Mouse (Mus musculus): ENCODE measurements around the gene Rps6ka1. TPM values are rescaled to one million over a fixed set of nuclear protein-coding genes. Genes with fewer than 3 reads are reported as not detected.
"Not testable (repeated sequence)": the region's sequence is repeated elsewhere in the genome, so short reads cannot be mapped to it uniquely, and the experiment has no call there.

The Rps6ka1 gene
- polyA plus RNA-seq (2014; fragmentation: Nextera tagmentation; extraction: Ambion mirVana): 22.4 and 24.1 TPM in 2 replicates

DNA sequence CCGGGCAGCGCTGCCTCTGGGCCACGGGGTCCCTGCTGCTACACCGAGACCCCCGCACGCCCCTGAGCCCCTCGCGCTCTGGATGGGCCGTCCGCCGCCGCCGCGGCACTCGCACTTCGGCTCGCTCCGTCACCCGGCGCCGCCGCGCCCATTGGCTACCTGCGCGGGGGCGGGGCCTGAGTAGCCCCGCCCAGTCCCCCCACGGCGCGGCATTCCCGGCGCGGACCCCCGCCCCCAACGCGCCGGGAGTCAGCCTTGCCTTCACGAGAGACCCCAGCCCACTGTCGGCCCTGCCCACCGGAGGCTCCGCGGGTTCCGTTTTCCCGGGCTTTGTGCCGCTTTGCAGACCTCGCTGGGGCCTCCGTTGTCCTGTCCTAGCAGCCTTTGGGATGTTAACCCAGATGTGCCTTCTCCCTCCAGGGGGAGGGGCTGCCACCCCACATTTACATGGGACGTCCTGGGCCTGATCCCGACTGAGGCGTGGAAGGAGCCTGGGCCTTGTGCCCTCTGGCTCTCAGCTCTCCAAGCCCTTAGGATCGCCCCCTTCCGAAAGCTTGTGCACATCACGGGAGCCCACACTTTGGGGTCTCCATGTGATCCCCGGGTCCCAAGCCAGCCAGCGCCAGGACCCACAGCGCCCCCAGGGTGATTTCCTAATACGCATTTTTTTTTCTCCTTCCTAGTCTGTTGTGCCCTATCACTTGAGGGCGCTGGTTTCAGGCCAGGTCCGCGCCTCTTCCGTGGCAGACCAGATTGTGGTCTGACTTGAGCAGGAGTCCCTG, at the start of gene Rps6ka1:
TSS of gene Rps6ka1 (minus strand) at position 126 of the 782 bp plus-strand sequence.
- peak within 1 kb of the TSS; percentile 83 for H3K4me2 ChIP-seq (ENCODE audit: low read depth, low read length)
- peak; percentile 92 for ATAC-seq (ENCODE audit: low read depth)
- peak within 1 kb of the TSS; percentile 85 for H3K9ac ChIP-seq (replicated peaks; ENCODE audit: low read depth, low read length)

DNA sequence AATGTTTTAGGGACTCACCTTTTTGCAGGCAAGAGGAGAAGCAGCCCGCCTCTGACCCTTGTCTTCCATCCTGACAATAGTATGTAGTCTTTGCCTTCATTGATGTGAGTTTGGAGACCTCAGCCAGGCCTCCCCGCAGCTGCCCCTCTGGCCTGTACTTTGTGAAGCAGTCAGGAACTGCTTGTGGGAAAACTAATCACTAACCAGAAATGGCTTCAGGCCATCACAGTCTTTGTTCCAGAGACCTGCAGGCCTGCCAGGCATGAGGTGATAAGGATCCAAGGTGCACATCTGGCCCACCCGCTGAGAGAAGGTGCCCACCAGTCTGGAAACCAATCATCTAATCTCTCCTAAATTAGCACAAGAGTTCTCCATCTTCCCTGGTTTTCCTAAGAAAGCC, 44.2 kb upstream of the Rps6ka1 start:
- Histone ChIP-seq H3K27me3 (ENCODE audit: control insufficient read depth, insufficient read depth, low read length) (no peaks in the 10 kb centered on the region), H3K4me3 (ENCODE audit: low read depth, low read length) (no peak overlapping the region), H3K9me3 (ENCODE audit: control insufficient read depth, low read length) (no peaks in the 10 kb centered on the region), H3K4me2 (ENCODE audit: low read depth, low read length) (no peak overlapping the region), H3K4me1 (ENCODE audit: control insufficient read depth, insufficient read depth, low read length) (no peaks in the 10 kb centered on the region), H3K36me3 (ENCODE audit: control insufficient read depth, insufficient read depth, low read length) (no peaks in the 10 kb centered on the region), H3K9ac (replicated peaks; ENCODE audit: low read depth, low read length) (no peak overlapping the region), H3K27ac (ENCODE audit: low read depth, low read length) (no peak overlapping the region)
- no peak for ATAC-seq (ENCODE audit: low read depth)
- whole genome bisulfite sequencing: 93% methylated on average over 3 of the region's 3 CpGs

More for the DNA sequence above, at the start of gene Rps6ka1:
- Histone ChIP-seq H3K27ac (ENCODE audit: low read depth, low read length) (peak within 1 kb of the TSS; percentile 79), H3K36me3 (ENCODE audit: control insufficient read depth, insufficient read depth, low read length) (no peaks in the 10 kb centered on the region), H3K4me1 (ENCODE audit: control insufficient read depth, insufficient read depth, low read length) (peaks cover 12% of the 10 kb centered on the region), H3K9me3 (ENCODE audit: control insufficient read depth, low read length) (no peaks in the 10 kb centered on the region), H3K4me3 (ENCODE audit: low read depth, low read length) (peak within 1 kb of the TSS; percentile 80), H3K27me3 (ENCODE audit: control insufficient read depth, insufficient read depth, low read length) (peaks cover 5% of the 10 kb centered on the region; the same call in 1 of the 2 replicates)
- WGBS: under 1% methylated on average over 57 of the region's 61 CpGs

DNA sequence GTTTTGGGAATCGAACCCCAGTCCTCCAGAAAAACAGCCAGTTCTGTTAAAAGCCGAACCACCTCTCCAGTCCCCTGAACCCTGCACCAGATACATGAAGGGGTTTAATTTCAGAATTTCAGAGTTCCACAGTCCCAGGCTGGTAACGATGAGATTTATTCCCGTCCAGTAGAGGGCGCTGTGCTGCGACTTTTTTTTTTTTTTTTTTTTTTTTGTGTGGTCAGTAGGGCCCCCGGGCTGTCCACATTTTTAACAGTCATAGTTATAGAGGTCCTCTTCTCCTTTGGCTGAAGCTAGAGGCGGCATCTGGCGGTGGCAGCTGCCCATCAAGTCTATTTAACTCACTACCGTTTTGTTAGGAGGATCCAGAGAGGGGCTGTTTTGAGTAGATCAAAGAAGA, 43.8 kb upstream of the Rps6ka1 start:
- Histone ChIP-seq H3K4me2 (ENCODE audit: low read depth, low read length) (no peak overlapping the region), H3K9me3 (ENCODE audit: control insufficient read depth, low read length) (no peaks in the 10 kb centered on the region), H3K4me3 (ENCODE audit: low read depth, low read length) (no peak overlapping the region), H3K27me3 (ENCODE audit: control insufficient read depth, insufficient read depth, low read length) (no peaks in the 10 kb centered on the region), H3K27ac (ENCODE audit: low read depth, low read length) (no peak overlapping the region), H3K36me3 (ENCODE audit: control insufficient read depth, insufficient read depth, low read length) (no peaks in the 10 kb centered on the region), H3K4me1 (ENCODE audit: control insufficient read depth, insufficient read depth, low read length) (no peaks in the 10 kb centered on the region), H3K9ac (replicated peaks; ENCODE audit: low read depth, low read length) (no peak overlapping the region)
- WGBS: 12% methylated on average over 10 of the region's 10 CpGs
- no peak for ATAC-seq (ENCODE audit: low read depth)

DNA sequence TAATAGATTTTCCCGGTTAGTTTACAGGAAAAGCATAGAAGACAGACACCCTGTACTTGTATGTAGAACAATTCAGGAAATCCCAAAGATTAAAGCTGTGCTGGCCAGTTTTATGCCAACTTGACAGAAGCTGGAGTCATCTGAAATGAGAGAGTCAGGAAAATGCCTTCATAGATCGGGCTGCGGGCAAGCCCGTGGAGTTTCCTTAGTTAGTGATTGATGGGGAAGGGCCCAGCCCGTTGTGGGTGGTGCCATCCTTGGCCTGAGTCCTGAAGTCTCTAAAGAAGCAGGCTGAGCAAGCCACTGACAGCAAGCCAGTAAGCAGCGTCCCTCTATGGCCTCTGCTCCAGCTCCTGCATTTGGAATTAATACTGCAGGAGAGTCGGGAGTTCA, 41.7 kb upstream of the Rps6ka1 start:
- 31% methylated on average over 7 of the region's 7 CpGs for WGBS
- Histone ChIP-seq H3K9me3 (ENCODE audit: control insufficient read depth, low read length) (no peaks in the 10 kb centered on the region), H3K27me3 (ENCODE audit: control insufficient read depth, insufficient read depth, low read length) (no peaks in the 10 kb centered on the region), H3K27ac (ENCODE audit: low read depth, low read length) (no peak overlapping the region), H3K4me3 (ENCODE audit: low read depth, low read length) (no peak overlapping the region), H3K4me1 (ENCODE audit: control insufficient read depth, insufficient read depth, low read length) (no peaks in the 10 kb centered on the region), H3K4me2 (ENCODE audit: low read depth, low read length) (no peak overlapping the region), H3K36me3 (ENCODE audit: control insufficient read depth, insufficient read depth, low read length) (no peaks in the 10 kb centered on the region), H3K9ac (replicated peaks; ENCODE audit: low read depth, low read length) (no peak overlapping the region)
- no peak for ATAC-seq (ENCODE audit: low read depth)

DNA sequence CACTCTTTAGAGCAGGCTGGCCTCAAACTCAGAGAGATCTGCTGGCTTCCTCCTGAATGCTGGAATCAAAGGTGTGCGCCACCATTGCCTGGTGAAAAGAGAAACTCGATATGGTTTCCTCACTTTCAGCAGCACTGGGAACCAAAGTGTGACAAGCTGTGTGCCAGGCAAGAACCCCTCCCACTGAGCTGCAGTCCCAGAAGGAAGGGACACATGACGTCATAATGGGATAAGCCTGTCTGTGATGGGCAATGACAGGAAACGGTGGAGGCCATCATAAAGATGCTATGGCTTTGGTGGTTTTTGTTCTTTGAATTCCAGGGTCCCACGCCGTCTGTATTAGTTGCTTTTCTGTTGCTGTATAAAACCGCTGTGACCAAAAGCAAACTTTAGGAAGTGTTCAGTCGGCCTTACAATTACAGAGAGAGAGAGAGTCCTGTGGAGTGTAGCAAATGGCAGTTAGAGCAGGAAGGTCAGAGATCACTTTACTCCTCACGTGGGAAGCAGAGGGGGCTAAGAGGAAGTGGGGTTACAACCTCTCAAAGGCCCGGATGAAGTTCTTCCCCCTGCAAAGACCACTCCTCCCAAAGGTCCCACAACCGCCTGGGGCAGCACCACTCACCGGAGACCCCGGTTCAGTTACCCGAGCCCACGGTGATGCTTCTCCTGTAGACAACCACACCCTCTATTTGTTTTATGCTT, 41.1 kb upstream of the Rps6ka1 start:
- Histone ChIP-seq H3K4me2 (ENCODE audit: low read depth, low read length) (no peak overlapping the region), H3K27ac (ENCODE audit: low read depth, low read length) (no peak overlapping the region), H3K4me1 (ENCODE audit: control insufficient read depth, insufficient read depth, low read length) (no peaks in the 10 kb centered on the region), H3K4me3 (ENCODE audit: low read depth, low read length) (no peak overlapping the region), H3K9me3 (ENCODE audit: control insufficient read depth, low read length) (no peaks in the 10 kb centered on the region), H3K9ac (replicated peaks; ENCODE audit: low read depth, low read length) (no peak overlapping the region), H3K27me3 (ENCODE audit: control insufficient read depth, insufficient read depth, low read length) (no peaks in the 10 kb centered on the region), H3K36me3 (ENCODE audit: control insufficient read depth, insufficient read depth, low read length) (no peaks in the 10 kb centered on the region)
- 60% methylated on average over 15 of the region's 15 CpGs for WGBS
- ATAC-seq (ENCODE audit: low read depth): no peak

DNA sequence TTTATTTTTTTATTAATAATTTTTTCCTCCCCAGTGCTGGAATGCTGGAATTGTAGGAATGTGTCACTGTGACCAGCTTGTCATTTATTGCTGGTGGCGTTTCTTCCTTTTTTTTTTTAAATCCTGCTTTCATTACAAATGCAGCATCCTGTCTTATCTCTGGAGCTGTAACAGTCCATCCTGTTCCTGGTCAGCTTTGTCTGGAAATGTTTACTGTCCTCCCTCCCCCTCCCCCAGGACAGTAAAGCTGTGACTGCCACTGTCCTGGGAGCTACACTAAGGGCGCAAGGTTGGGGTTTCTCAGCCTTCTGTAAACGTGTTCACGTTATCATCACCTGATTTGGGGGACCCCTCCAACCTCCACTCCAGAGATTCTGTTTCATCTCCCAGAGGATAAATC, 37.6 kb upstream of the Rps6ka1 start:
- Histone ChIP-seq H3K36me3 (ENCODE audit: control insufficient read depth, insufficient read depth, low read length) (no peaks in the 10 kb centered on the region), H3K27me3 (ENCODE audit: control insufficient read depth, insufficient read depth, low read length) (no peaks in the 10 kb centered on the region), H3K9me3 (ENCODE audit: control insufficient read depth, low read length) (no peaks in the 10 kb centered on the region), H3K4me1 (ENCODE audit: control insufficient read depth, insufficient read depth, low read length) (no peaks in the 10 kb centered on the region), H3K4me3 (ENCODE audit: low read depth, low read length) (no peak overlapping the region), H3K9ac (replicated peaks; ENCODE audit: low read depth, low read length) (no peak overlapping the region), H3K27ac (ENCODE audit: low read depth, low read length) (no peak overlapping the region), H3K4me2 (ENCODE audit: low read depth, low read length) (no peak overlapping the region)
- 74% methylated on average over 4 of the region's 4 CpGs for WGBS
- no peak for ATAC-seq (ENCODE audit: low read depth)

DNA sequence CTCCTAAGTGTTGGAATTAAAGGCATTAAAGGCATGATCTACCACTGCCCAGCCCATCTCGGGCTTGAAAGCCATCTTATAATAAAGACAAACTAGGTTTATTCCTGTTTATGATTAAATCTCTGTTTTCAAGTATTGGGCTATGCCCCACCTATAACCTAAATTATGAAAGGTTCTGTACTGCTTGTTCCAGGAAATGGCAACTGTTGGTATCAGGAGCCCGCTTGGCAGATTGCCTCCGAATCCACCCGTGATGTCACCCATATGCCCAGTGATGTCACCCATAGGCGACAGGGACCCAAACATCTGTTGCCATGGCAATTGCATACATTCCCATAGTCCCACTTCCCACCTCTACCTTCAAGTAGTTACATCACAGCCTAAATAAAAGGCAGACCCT, 36.1 kb upstream of the Rps6ka1 start:
- Histone ChIP-seq H3K36me3 (ENCODE audit: control insufficient read depth, insufficient read depth, low read length) (no peaks in the 10 kb centered on the region), H3K9ac (replicated peaks; ENCODE audit: low read depth, low read length) (no peak overlapping the region), H3K4me1 (ENCODE audit: control insufficient read depth, insufficient read depth, low read length) (no peaks in the 10 kb centered on the region), H3K4me2 (ENCODE audit: low read depth, low read length) (no peak overlapping the region), H3K4me3 (ENCODE audit: low read depth, low read length) (no peak overlapping the region), H3K27me3 (ENCODE audit: control insufficient read depth, insufficient read depth, low read length) (no peaks in the 10 kb centered on the region), H3K27ac (ENCODE audit: low read depth, low read length) (no peak overlapping the region), H3K9me3 (ENCODE audit: control insufficient read depth, low read length) (no peaks in the 10 kb centered on the region)
- no peak for ATAC-seq (ENCODE audit: low read depth)
- 94% methylated on average over 5 of the region's 5 CpGs for WGBS

DNA sequence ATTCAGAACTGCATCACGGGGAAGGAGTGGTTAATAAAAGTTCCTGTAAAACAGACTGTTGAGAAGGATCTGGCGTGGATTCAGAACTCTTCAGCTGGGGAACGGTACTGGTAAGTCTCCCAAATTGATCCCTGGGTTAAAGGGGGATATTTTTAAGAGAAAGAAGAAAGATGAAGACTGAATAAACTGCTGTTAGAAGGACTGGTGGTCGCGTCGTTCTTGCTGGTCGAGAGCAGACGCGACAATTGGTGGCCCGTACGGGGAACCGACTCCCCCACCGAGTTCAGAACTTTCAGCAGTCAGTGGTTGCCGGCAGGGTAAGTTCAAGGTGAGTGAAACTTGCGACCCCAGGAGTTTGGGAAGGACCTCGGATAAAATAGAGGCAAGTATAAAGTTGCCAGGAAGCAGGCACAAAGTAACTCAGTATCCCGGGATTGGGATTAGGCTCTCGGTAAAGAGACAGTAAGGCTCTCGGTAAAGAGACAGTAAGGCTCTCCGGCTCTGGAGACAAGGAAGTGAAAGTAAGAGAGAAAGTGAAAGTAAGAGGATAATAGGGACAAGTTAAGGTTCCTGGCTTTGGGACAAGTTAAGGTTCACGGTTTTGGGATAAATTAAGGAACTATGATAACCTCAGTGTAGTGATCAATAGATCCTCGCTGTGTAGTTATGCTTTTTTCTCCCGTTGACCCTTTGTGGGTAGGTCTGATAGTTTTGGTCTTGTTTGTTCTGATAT, 30.7 kb upstream of the Rps6ka1 start:
- WGBS: 87% methylated on average over 14 of the region's 23 CpGs
- not testable (repeated sequence) for H3K36me3 ChIP-seq (ENCODE audit: control insufficient read depth, insufficient read depth, low read length); ATAC-seq (ENCODE audit: low read depth); H3K4me3 ChIP-seq (ENCODE audit: low read depth, low read length); H3K4me2 ChIP-seq (ENCODE audit: low read depth, low read length); H3K27ac ChIP-seq (ENCODE audit: low read depth, low read length); H3K4me1 ChIP-seq (ENCODE audit: control insufficient read depth, insufficient read depth, low read length); H3K9me3 ChIP-seq (ENCODE audit: control insufficient read depth, low read length); H3K27me3 ChIP-seq (ENCODE audit: control insufficient read depth, insufficient read depth, low read length); H3K9ac ChIP-seq (replicated peaks; ENCODE audit: low read depth, low read length)

DNA sequence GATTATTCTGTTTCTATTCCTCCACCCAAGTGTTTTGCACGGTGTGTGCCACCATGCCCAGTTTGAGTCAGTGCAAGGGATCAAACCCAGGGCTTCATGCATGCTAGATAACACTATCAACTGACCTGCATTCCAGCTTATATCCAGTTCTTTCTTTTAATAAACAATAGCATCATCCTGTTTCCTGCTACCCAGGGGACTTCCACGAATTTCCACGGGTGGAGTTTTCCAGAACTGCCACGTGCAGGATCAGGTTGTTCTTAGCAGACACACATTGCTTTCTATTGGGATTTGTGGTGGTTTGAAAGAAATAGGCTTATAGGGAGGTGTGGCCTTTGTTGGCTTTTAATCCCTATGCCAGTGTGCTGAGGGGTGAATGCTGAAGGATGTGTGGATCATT, 24.4 kb upstream of the Rps6ka1 start:
- no peak overlapping the region for H3K9ac ChIP-seq (replicated peaks; ENCODE audit: low read depth, low read length)
- no peak overlapping the region for H3K4me2 ChIP-seq (ENCODE audit: low read depth, low read length)
- no peaks in the 10 kb centered on the region for H3K4me1 ChIP-seq (ENCODE audit: control insufficient read depth, insufficient read depth, low read length)
- H3K36me3 ChIP-seq (ENCODE audit: control insufficient read depth, insufficient read depth, low read length): no peaks in the 10 kb centered on the region
- H3K9me3 ChIP-seq (ENCODE audit: control insufficient read depth, low read length): no peaks in the 10 kb centered on the region
- ATAC-seq (ENCODE audit: low read depth): no peak
- 87% methylated on average over 4 of the region's 4 CpGs for WGBS
- no peaks in the 10 kb centered on the region for H3K27me3 ChIP-seq (ENCODE audit: control insufficient read depth, insufficient read depth, low read length)
- H3K27ac ChIP-seq (ENCODE audit: low read depth, low read length): peak overlapping the region; percentile 22; the same call in 1 of the 2 replicates
- no peak overlapping the region for H3K4me3 ChIP-seq (ENCODE audit: low read depth, low read length)
